Mouse (Mus musculus) c-Kit-positive CD71-positive TER-119-positive erythroid progenitor cells, embryonic 14.5 days (primary cell): ENCODE results near the gene Clic1.

ENCODE experiments used
- DNase-seq: peaks from one replicate; pipeline ENCODE4 v3.0.0-alpha.2; 2013; ENCODE audit warnings: low spot score

Gene Clic1

DNA sequence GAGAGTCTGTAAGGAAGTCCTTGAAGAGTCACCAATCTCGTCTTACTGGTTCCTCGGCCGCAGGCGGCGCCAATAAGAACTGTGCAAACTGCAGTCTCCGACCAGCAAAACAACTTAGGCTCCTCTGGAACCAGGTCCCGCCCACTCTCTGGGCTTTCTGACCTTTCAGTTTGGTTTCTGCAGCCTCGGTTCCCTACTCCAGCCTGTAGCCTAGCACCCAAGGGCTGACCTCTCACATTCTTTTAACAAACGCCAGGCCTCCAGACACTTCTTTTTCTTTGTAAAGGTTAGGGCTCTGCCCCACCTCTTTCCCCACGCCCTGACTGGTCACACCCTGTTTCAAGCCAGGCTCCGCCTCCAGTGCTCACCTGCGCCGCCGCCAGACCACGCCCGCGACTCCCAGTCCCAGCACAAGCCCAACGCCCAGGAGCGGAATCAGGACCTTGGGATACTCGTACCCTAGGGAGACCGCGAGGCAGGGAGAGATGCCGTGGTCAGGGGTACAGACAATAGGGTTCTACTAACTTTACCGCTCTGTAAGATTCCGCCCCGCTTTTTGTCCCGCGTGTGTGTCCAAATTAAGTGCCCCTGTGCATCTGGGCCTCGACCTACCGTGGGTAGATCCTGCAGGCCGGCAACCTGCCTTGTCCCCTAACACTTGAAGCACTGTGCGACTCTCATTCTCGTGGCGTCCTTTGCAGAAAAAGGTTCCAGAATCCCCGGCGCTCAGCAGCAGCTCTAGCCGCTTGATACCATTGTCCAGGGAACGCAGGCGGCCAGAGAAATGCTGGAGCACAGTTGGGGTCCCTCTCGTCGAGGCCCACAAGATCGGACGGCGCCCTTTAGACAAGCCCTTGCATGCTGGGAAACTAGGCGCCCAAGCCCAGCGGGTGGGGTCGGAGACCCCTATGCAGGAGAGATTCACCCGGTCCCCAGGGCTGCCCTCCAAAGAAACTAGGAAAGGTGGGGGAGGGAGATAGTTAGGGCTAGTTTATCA lies 15.5 kb downstream of the Clic1 start, which contains the start of gene Ly6g6c:
Ly6g6c (plus strand) TSS at position 438 of the 997 bp plus-strand sequence.
- no peak for DNase-seq

- DNase-seq = no peak
Observed at GRCm38 (mm10) chr17:35066084-35066483, 16.3 kb downstream of the Clic1 start, which contains the start of gene Mpig6b. Gene Mpig6b (minus strand): TSS chr17:35066184.

DNA sequence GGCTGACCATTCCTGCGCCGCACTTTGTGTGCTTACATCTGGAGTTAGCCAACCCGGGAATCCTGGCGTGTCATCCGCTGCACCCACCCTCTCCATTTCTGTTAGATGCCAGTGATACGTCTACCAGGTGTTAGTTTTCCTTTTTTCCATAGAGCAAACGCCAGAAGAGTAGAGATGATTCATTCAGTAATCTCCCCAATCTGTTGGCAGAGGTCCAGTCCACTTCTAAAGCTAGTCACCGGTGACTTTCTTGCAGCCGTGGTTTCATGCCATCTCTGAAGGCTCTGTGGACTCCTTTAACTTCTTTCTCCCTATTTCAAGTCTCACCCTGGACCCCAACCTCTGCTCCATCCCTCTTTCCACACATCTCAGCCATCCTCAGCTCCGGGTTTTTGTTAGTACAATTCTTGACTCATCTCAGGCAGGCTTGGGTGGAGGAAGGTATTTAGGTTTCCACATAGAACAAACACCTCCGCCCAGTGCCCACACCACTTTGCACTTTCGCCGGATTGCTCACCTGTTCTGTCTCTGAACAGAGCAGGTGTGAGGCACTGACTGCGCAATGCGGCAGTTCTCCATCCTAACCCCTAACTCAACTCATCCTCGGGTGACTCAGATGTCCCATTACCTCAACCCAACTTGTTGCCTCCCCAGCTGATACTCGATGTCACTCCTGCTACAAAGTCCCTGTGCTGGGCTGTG lies 18.6 kb downstream of the Clic1 start:
- DNase-seq = no peak

- DNase-seq = no peak
Observed at GRCm38 (mm10) chr17:35070556-35071229, 20.9 kb downstream of the Clic1 start.

- no peak for DNase-seq
Observed at GRCm38 (mm10) chr17:35071454-35071853, 21.7 kb downstream of the Clic1 start.

- no peak for DNase-seq
Observed at GRCm38 (mm10) chr17:35074097-35074496, 24.3 kb downstream of the Clic1 start.

GRCm38 (mm10) chr17:35076507-35077176 lies 26.9 kb downstream of the Clic1 start, which contains the start of gene Ly6g6e:
Gene Ly6g6e (plus strand): TSS chr17:35076902.
- no peak for DNase-seq

- no peak for DNase-seq
Observed at GRCm38 (mm10) chr17:35077285-35077684, 27.5 kb downstream of the Clic1 start.

GRCm38 (mm10) chr17:35077786-35078233 lies 28.0 kb downstream of the Clic1 start, which contains the start of gene Ly6g6d:
Gene Ly6g6d (minus strand): TSS chr17:35078065.
- DNase-seq = no peak

- DNase-seq = peak; percentile 80
Observed at GRCm38 (mm10) chr17:35079778-35080177, 30.0 kb downstream of the Clic1 start.

GRCm38 (mm10) chr17:35080248-35080647 lies 30.5 kb downstream of the Clic1 start:
- peak; percentile 45 for DNase-seq

GRCm38 (mm10) chr17:35080710-35081109 lies 30.9 kb downstream of the Clic1 start:
- DNase-seq = no peak

- DNase-seq = no peak
Observed at GRCm38 (mm10) chr17:35082841-35083576, 33.2 kb downstream of the Clic1 start.

DNA sequence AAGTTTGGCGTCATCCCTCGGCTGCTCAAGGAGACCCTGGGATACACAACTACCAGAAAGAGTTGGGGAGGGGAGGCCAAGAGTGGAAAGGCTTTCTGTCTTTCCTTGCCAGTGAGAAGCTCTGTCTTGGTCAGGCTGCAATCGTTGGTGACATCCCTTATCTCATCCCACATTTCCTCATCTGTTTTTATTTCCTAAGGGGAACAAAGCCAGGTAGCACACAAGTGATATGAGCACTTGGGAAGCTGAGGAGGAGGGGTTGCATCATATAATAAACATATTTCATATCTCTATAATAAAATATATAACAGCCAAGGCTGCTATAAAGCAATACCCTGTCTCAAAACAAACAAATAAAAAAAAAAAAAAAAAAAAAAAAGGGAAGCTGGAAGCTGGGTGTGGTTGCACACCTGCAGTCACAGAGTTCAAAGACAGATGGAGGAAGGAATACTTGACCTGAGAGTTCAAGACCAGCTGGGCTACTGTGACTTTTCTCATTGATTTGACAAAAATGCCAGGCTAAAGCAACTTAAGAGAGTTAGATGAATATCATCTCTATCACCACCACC lies 34.2 kb downstream of the Clic1 start:
- DNase-seq = no peak

DNA sequence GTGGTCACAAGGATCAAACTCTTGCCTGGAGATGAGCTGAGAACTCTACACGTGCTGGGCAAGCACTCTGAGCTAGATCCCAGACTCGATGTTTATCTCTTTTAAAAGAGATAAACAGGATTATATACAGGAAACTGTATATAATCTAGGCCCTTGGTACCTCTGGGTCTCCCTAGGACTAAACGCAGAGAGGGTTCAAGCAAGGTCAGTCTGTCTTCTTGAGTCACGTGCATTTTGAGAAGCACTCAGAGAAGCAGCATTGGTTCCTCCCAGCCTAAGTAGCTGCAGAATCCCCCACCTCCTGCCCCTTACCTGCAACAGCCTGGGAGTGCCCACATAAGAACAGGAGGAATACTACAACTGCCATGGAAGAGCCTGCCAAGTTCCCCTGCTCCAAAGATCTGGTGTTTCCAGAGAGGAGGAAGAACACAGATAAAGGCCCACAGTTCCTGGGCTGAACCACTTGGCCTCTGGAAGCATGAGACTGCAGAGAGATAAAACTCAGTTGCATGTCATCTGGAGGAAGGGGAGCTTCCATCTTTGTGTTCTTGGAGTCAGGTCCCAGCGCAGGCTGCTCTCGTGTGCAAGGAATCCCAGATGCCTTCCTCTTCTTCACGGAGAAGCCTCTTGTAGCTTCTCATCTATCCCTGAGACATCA lies 35.6 kb downstream of the Clic1 start, which contains the start of gene Ly6g6f:
Ly6g6f (minus strand) TSS at position 403 of the 658 bp plus-strand sequence.
- DNase-seq = no peak

DNA sequence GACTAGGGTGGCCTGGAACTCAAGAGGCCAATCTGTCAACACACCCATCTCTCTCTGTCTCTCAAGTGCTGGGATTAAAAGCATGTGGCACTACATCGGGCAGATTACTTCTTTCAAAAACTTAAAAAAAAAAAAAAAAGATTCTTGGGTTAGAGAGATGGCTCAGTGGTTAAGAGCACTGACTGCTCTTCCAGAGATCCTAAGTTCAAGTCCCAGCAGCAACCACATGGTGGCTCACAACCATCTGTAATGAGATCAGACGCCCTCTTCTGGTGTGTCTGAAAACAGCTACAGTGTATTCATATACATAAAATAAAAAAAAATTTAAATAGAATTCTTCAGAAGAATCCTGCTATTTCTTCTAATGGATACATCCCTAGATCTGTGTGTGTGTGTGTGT lies 38.4 kb downstream of the Clic1 start:
- no peak for DNase-seq

DNA sequence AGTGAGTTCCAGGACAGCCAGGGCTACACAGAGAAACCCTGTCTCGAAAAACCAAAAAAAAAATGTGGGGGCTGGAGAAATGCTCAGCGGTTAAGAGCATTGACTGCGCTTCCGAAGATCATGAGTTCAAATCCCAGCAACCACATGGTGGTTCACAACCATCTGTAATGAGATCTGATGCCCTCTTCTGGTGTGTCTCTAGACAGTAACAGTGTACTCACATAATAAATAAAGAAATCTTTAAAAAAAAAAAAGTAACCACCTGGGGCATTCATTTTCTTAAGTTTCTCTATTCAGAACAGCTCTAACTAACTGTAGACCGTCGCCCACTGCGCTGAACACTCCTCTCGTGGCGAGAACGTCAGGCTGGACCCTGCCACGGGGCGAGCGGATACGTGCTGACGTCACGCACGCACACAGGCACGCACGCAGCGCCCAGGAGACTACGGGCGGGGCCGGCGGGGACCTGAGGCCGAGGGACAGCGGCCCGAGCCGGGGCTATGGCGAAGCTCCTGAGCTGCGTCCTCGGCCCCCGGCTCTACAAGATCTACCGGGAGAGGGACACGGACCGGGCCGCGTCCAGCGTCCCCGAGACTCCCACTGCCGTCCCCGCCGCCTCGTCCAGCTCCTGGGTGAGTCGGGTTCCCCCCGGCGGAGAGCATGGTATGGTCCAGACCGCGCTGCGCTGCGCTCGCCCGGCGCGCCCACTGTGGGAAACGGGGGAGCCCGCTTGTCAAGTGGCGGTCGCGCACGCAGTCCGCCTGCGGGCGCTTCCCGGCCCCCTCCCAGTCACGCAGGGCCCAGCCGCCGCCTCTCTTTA lies 39.3 kb downstream of the Clic1 start, which contains the start of gene Abhd16a:
Abhd16a (plus strand) TSS at position 439 of the 820 bp plus-strand sequence.
- DNase-seq = peak; percentile 90

DNA sequence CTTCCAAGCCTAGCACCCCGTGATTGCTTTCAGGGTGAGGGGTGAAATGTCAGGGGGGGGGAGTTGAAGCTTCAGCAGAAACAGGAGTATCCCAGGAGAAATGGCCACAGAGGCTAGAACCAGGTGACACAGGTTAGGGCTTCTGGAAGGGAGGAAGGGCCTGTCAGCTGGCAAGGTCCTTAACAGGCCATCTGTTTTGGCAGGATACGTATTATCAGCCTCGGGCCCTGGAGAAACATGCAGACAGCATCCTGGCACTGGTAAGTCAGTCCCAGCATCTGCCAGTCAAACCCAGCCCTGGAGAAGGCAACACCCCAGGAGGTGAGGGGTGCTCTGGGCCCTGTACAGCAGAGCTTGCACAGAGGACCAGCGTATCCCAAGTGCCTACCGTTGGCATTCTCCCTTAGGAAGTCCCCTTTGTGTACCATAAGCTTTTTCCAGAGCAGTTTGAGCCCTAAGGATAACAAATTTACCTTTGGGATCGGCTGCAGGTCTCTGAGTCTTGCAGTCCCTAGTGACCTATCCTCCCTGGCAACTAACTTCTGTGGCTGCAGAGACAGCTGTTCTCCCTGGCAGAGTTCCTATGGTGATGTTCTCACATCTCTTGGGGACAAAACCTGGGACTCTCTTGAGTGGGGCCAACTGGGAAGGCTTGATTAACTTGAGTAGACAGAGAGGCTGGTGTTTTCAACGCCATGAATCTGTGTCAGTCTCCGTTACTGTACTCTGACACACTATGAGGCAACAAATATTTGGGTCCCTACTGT lies 40.6 kb downstream of the Clic1 start:
- peak; percentile 67 for DNase-seq
